Mouse (Mus musculus): ENCODE results near the gene Nup210. TPM values are rescaled to one million over a fixed set of nuclear protein-coding genes. Genes with fewer than 3 reads are reported as not detected.

Gene Nup210
- 12.5 and 14.2 TPM in 2 replicates for polyA plus RNA-seq (2015; fragmentation: Nextera tagmentation; extraction: Ambion mirVana)

- Histone ChIP-seq H3K4me3 (peak within 1 kb of the TSS; percentile 65), H3K4me1 (replicated peaks) (peaks cover 35% of the 10 kb centered on the region), H3K9ac (peak within 1 kb of the TSS; percentile 83), H3K27me3 (no peaks in the 10 kb centered on the region), H3K27ac (replicated peaks) (peak within 1 kb of the TSS; percentile 90), H3K4me2 (peak within 1 kb of the TSS; percentile 85), H3K36me3 (no peaks in the 10 kb centered on the region), H3K9me3 (0 out of 2 replicates have a peak, but pooled peaks cover under 1% of the 10 kb centered on the region)
- peak; percentile 98 for ATAC-seq (ENCODE audit: low read depth)
- WGBS, result under 1% methylated on average over 92 of the region's 93 CpGs
Observed at GRCm38 (mm10) chr6:91116244-91117145, at the start of gene Nup210. Nup210 (minus strand) TSS chr6:91116829.

GRCm38 (mm10) chr6:91165210-91165609 is 48.6 kb upstream of the Nup210 start:
- Histone ChIP-seq H3K9ac (no peak overlapping the region), H3K27me3 (no peaks in the 10 kb centered on the region), H3K36me3 (peaks cover 42% of the 10 kb centered on the region), H3K4me2 (no peak overlapping the region), H3K27ac (replicated peaks) (no peak overlapping the region), H3K9me3 (no peaks in the 10 kb centered on the region), H3K4me1 (replicated peaks) (peaks cover 37% of the 10 kb centered on the region), H3K4me3 (no peak overlapping the region)
- 35% methylated on average over 3 of the region's 3 CpGs for WGBS
- peak; percentile 21; the same call in 1 of the 2 replicates for ATAC-seq (ENCODE audit: low read depth)

GRCm38 (mm10) chr6:91164584-91164983 is 48.0 kb upstream of the Nup210 start:
- H3K4me1 ChIP-seq (replicated peaks), result peaks cover 43% of the 10 kb centered on the region
- no peak overlapping the region for H3K4me2 ChIP-seq
- H3K27ac ChIP-seq (replicated peaks), result peak overlapping the region; percentile 10; the same call in 1 of the 2 replicates
- no peak for ATAC-seq (ENCODE audit: low read depth)
- H3K9me3 ChIP-seq, result no peaks in the 10 kb centered on the region
- 35% methylated on average over 2 of the region's 2 CpGs for WGBS
- H3K9ac ChIP-seq, result 0 out of 2 replicates have a peak overlapping the region, but pooled peaks have one; percentile 9
- peaks cover 37% of the 10 kb centered on the region for H3K36me3 ChIP-seq
- H3K4me3 ChIP-seq, result no peak overlapping the region
- H3K27me3 ChIP-seq, result no peaks in the 10 kb centered on the region

- peaks cover 24% of the 10 kb centered on the region; the same call in 1 of the 2 replicates for H3K36me3 ChIP-seq
- H3K4me1 ChIP-seq (replicated peaks), result peaks cover 56% of the 10 kb centered on the region
- H3K4me2 ChIP-seq, result no peak overlapping the region
- ATAC-seq (ENCODE audit: low read depth), result no peak
- no peaks in the 10 kb centered on the region for H3K9me3 ChIP-seq
- 80% methylated on average over 5 of the region's 5 CpGs for WGBS
- no peaks in the 10 kb centered on the region for H3K27me3 ChIP-seq
- H3K9ac ChIP-seq, result peak overlapping the region; percentile 5; the same call in 1 of the 2 replicates
- no peak overlapping the region for H3K4me3 ChIP-seq
- H3K27ac ChIP-seq (replicated peaks), result no peak overlapping the region
Observed at GRCm38 (mm10) chr6:91163195-91163911, 46.7 kb upstream of the Nup210 start.

- H3K27me3 ChIP-seq, result no peaks in the 10 kb centered on the region
- H3K27ac ChIP-seq (replicated peaks), result no peak overlapping the region
- H3K36me3 ChIP-seq, result peaks cover 19% of the 10 kb centered on the region; the same call in 1 of the 2 replicates
- H3K9me3 ChIP-seq, result no peaks in the 10 kb centered on the region
- 90% methylated on average over 5 of the region's 5 CpGs for WGBS
- H3K4me3 ChIP-seq, result no peak overlapping the region
- H3K4me2 ChIP-seq, result no peak overlapping the region
- H3K9ac ChIP-seq, result no peak overlapping the region
- no peak for ATAC-seq (ENCODE audit: low read depth)
- peaks cover 66% of the 10 kb centered on the region for H3K4me1 ChIP-seq (replicated peaks)
Observed at GRCm38 (mm10) chr6:91162314-91162713, 45.7 kb upstream of the Nup210 start.

GRCm38 (mm10) chr6:91161506-91162235 is 45.0 kb upstream of the Nup210 start:
- Histone ChIP-seq H3K4me1 (replicated peaks) (peaks cover 71% of the 10 kb centered on the region), H3K27ac (replicated peaks) (peak overlapping the region; percentile 71; the same call in 1 of the 2 replicates)
- WGBS, result 78% methylated on average over 6 of the region's 6 CpGs

GRCm38 (mm10) chr6:91160976-91161375 is 44.3 kb upstream of the Nup210 start:
- no peak overlapping the region for H3K9ac ChIP-seq
- peak overlapping the region; percentile 71 for H3K27ac ChIP-seq (replicated peaks)

More at GRCm38 (mm10) chr6:91161506-91162235, 45.0 kb upstream of the Nup210 start:
- H3K4me2 ChIP-seq, result no peak overlapping the region
- H3K4me3 ChIP-seq, result no peak overlapping the region
- H3K27me3 ChIP-seq, result no peaks in the 10 kb centered on the region
- H3K9ac ChIP-seq, result no peak overlapping the region
- peaks cover 13% of the 10 kb centered on the region; the same call in 1 of the 2 replicates for H3K36me3 ChIP-seq
- ATAC-seq (ENCODE audit: low read depth), result no peak
- H3K9me3 ChIP-seq, result no peaks in the 10 kb centered on the region

GRCm38 (mm10) chr6:91160399-91160798 is 43.8 kb upstream of the Nup210 start:
- H3K9ac ChIP-seq, result no peak overlapping the region
- H3K36me3 ChIP-seq, result peaks cover 4% of the 10 kb centered on the region; the same call in 1 of the 2 replicates
- no peaks in the 10 kb centered on the region for H3K9me3 ChIP-seq
- H3K4me1 ChIP-seq (replicated peaks), result peaks cover 80% of the 10 kb centered on the region
- H3K27ac ChIP-seq (replicated peaks), result peak overlapping the region; percentile 71
- 23% methylated on average over 3 of the region's 3 CpGs for WGBS
- no peak overlapping the region for H3K4me3 ChIP-seq
- no peaks in the 10 kb centered on the region for H3K27me3 ChIP-seq
- no peak for ATAC-seq (ENCODE audit: low read depth)
- peak overlapping the region; percentile 87 for H3K4me2 ChIP-seq

More at GRCm38 (mm10) chr6:91160976-91161375, 44.3 kb upstream of the Nup210 start:
- no peaks in the 10 kb centered on the region for H3K9me3 ChIP-seq
- H3K27me3 ChIP-seq, result no peaks in the 10 kb centered on the region
- H3K4me3 ChIP-seq, result no peak overlapping the region
- no peak for ATAC-seq (ENCODE audit: low read depth)
- H3K36me3 ChIP-seq, result peaks cover 6% of the 10 kb centered on the region; the same call in 1 of the 2 replicates
- peaks cover 77% of the 10 kb centered on the region for H3K4me1 ChIP-seq (replicated peaks)
- 0 out of 2 replicates have a peak overlapping the region, but pooled peaks have one; percentile 87 for H3K4me2 ChIP-seq
- WGBS, result 79% methylated on average over 2 of the region's 2 CpGs

GRCm38 (mm10) chr6:91159047-91159446 is 42.4 kb upstream of the Nup210 start:
- peak overlapping the region; percentile 87 for H3K4me2 ChIP-seq
- 0 out of 2 replicates have a peak overlapping the region, but pooled peaks have one; percentile 6 for H3K4me3 ChIP-seq
- no peak for ATAC-seq (ENCODE audit: low read depth)
- no peaks in the 10 kb centered on the region for H3K27me3 ChIP-seq
- peak overlapping the region; percentile 50; the same call in 1 of the 2 replicates for H3K9ac ChIP-seq
- WGBS, result 75% methylated on average over 9 of the region's 9 CpGs
- peaks cover 81% of the 10 kb centered on the region for H3K4me1 ChIP-seq (replicated peaks)
- H3K36me3 ChIP-seq, result peaks cover 4% of the 10 kb centered on the region; the same call in 1 of the 2 replicates
- H3K9me3 ChIP-seq, result no peaks in the 10 kb centered on the region
- 0 out of 2 replicates have a peak overlapping the region, but pooled peaks have one; percentile 23 for H3K27ac ChIP-seq (replicated peaks)

GRCm38 (mm10) chr6:91157237-91157570 is 40.6 kb upstream of the Nup210 start:
- 46% methylated on average over 6 of the region's 6 CpGs for WGBS
- H3K4me2 ChIP-seq, result peak overlapping the region; percentile 87
- H3K27me3 ChIP-seq, result no peaks in the 10 kb centered on the region
- H3K9me3 ChIP-seq, result no peaks in the 10 kb centered on the region
- peak overlapping the region; percentile 92 for H3K27ac ChIP-seq (replicated peaks)
- peak overlapping the region; percentile 64 for H3K4me3 ChIP-seq
- no peak for ATAC-seq (ENCODE audit: low read depth)
- peaks cover 93% of the 10 kb centered on the region for H3K4me1 ChIP-seq (replicated peaks)
- H3K36me3 ChIP-seq, result 0 out of 2 replicates have a peak, but pooled peaks cover 1% of the 10 kb centered on the region
- H3K9ac ChIP-seq, result peak overlapping the region; percentile 85

GRCm38 (mm10) chr6:91156554-91157236 is 40.1 kb upstream of the Nup210 start, which contains the start of gene Hdac11:
Hdac11 (plus strand) TSS chr6:91156665.
- Histone ChIP-seq H3K9ac (peak within 1 kb of the TSS; percentile 85), H3K9me3 (no peaks in the 10 kb centered on the region), H3K4me2 (peak within 1 kb of the TSS; percentile 87), H3K27ac (replicated peaks) (peak within 1 kb of the TSS; percentile 92), H3K4me3 (peak within 1 kb of the TSS; percentile 64), H3K36me3 (no peaks in the 10 kb centered on the region), H3K27me3 (no peaks in the 10 kb centered on the region), H3K4me1 (replicated peaks) (peaks cover 90% of the 10 kb centered on the region)
- ATAC-seq (ENCODE audit: low read depth), result peak; percentile 92
- WGBS, result under 1% methylated on average over 38 of the region's 42 CpGs
